Mouse (Mus musculus) neural tube, embryonic 14.5 days (tissue): ENCODE results near the gene Umodl1. TPM values are rescaled to one million over a fixed set of nuclear protein-coding genes. Genes with fewer than 3 reads are reported as not detected.
A peak's percentile ranks its signal among the peaks of the same experiment; 100 is the strongest.

Experiments
- ATAC-seq: fragments of 200-750 bp; cut with Nextera tagmentation; 2 replicates; pipeline ENCODE4 v1.8.0; 2017; ENCODE audit warnings: low read depth, mild to moderate bottlenecking, moderate TSS enrichment, moderate library complexity
- H3K27ac ChIP-seq: fragments of 300-500 bp; sonication (generic); 2 replicates; pipeline ENCODE4 v1.5.1; 2014; ENCODE audit warnings: low read depth, mild to moderate bottlenecking, control low read depth, low read length, moderate library complexity, mixed read lengths
- H3K27me3 ChIP-seq: fragments of 300-500 bp; sonication (generic); 2 replicates; pipeline ENCODE4 v1.6.1; 2014; ENCODE audit warnings: low read length; ENCODE audit not compliant: control insufficient read depth, insufficient read depth
- H3K36me3 ChIP-seq: fragments of 300-500 bp; sonication (generic); 2 replicates; pipeline ENCODE4 v1.6.1; 2014; ENCODE audit warnings: low read length, mixed read lengths; ENCODE audit not compliant: control insufficient read depth, insufficient read depth
- H3K4me1 ChIP-seq: fragments of 300-500 bp; sonication (generic); 2 replicates; pipeline ENCODE4 v1.6.1; 2014; ENCODE audit warnings: low read length; ENCODE audit not compliant: control insufficient read depth, insufficient read depth
- H3K4me2 ChIP-seq: fragments of 300-500 bp; sonication (generic); 2 replicates; pipeline ENCODE4 v1.6.1; 2014; ENCODE audit warnings: mild to moderate bottlenecking, low read depth, low read length, control low read depth
- H3K4me3 ChIP-seq: fragments of 300-500 bp; sonication (generic); 2 replicates; pipeline ENCODE4 v1.5.1; 2014; ENCODE audit warnings: low read depth, low read length, control low read depth, mixed read lengths
- H3K9ac ChIP-seq: fragments of 300-500 bp; sonication (generic); replicated peaks from 2 replicates; pipeline ENCODE4 v1.6.1; 2014; ENCODE audit warnings: low read depth, mild to moderate bottlenecking, control low read depth, low read length, mixed read lengths
- H3K9me3 ChIP-seq: fragments of 300-500 bp; sonication (generic); 2 replicates; pipeline ENCODE4 v1.6.1; 2016; ENCODE audit warnings: low read length; ENCODE audit not compliant: control insufficient read depth
- WGBS: fragments of 180-500 bp; shearing (Covaris S2); extraction: QIAGEN DNeasy Blood & Tissue Kit; methylation state at CpG from one replicate; pipeline ENCODE4 v1.1.7; 2014; 5-methylcytosine and 5-hydroxymethylcytosine counted together
- polyA plus RNA-seq: library from polyadenylated mRNA; unstranded; fragments of >200 nt; fragmentation: Nextera tagmentation; extraction: Ambion mirVana; gene quantifications from 2 replicates; pipeline ENCODE4 v1.2.1, GENCODE M21; 2014

Gene Umodl1
- polyA plus RNA-seq, 1 experiment from 2014 or later: not detected

GRCm38 (mm10) chr17:31038381-31038780 lies 83.9 kb downstream of the Umodl1 start:
- Histone ChIP-seq H3K4me2 (no peak overlapping the region), H3K4me1 (no peaks in the 10 kb centered on the region; the same call in 1 of the 2 replicates), H3K36me3 (no peaks in the 10 kb centered on the region), H3K27ac (no peak overlapping the region), H3K4me3 (no peak overlapping the region), H3K27me3 (no peaks in the 10 kb centered on the region), H3K9me3 (no peaks in the 10 kb centered on the region), H3K9ac (no peak overlapping the region)
- 86% methylated on average over 4 of the region's 4 CpGs for WGBS
- no peak for ATAC-seq

GRCm38 (mm10) chr17:31039626-31040025 lies 85.2 kb downstream of the Umodl1 start:
- Histone ChIP-seq H3K4me2 (no peak overlapping the region), H3K36me3 (no peaks in the 10 kb centered on the region), H3K27ac (no peak overlapping the region), H3K27me3 (no peaks in the 10 kb centered on the region), H3K4me1 (no peaks in the 10 kb centered on the region), H3K9ac (no peak overlapping the region), H3K9me3 (no peaks in the 10 kb centered on the region), H3K4me3 (no peak overlapping the region)
- WGBS: 65% methylated on average over 7 of the region's 7 CpGs
- no peak for ATAC-seq

GRCm38 (mm10) chr17:31040421-31040820 lies 86.0 kb downstream of the Umodl1 start:
- no peak overlapping the region for H3K27ac ChIP-seq
- H3K36me3 ChIP-seq: no peaks in the 10 kb centered on the region
- no peaks in the 10 kb centered on the region for H3K27me3 ChIP-seq
- ATAC-seq: no peak
- H3K9me3 ChIP-seq: no peaks in the 10 kb centered on the region
- H3K4me3 ChIP-seq: no peak overlapping the region
- no peaks in the 10 kb centered on the region for H3K4me1 ChIP-seq
- H3K9ac ChIP-seq: no peak overlapping the region
- H3K4me2 ChIP-seq: no peak overlapping the region
- WGBS: 84% methylated on average over 7 of the region's 7 CpGs

- H3K4me2 ChIP-seq: no peak overlapping the region
- ATAC-seq: no peak
- no peaks in the 10 kb centered on the region for H3K27me3 ChIP-seq
- no peak overlapping the region for H3K27ac ChIP-seq
- H3K9ac ChIP-seq: no peak overlapping the region
- no peak overlapping the region for H3K4me3 ChIP-seq
- H3K9me3 ChIP-seq: no peaks in the 10 kb centered on the region
- H3K4me1 ChIP-seq: no peaks in the 10 kb centered on the region
- WGBS: 32% methylated on average over 2 of the region's 2 CpGs
- no peaks in the 10 kb centered on the region for H3K36me3 ChIP-seq
These were observed 88.3 kb downstream of the Umodl1 start for GRCm38 (mm10) chr17:31042751-31043150.

GRCm38 (mm10) chr17:31057151-31057890 lies 102.9 kb downstream of the Umodl1 start, which contains the start of gene Abcg1:
Gene Abcg1 (plus strand): TSS chr17:31057675.
- under 1% methylated on average over 49 of the region's 49 CpGs for WGBS
- Histone ChIP-seq H3K4me2 (peak within 1 kb of the TSS; percentile 89), H3K9me3 (peaks cover 4% of the 10 kb centered on the region), H3K4me1 (peaks cover 9% of the 10 kb centered on the region; the same call in 1 of the 2 replicates), H3K4me3 (peak within 1 kb of the TSS; percentile 69), H3K27ac (peak within 1 kb of the TSS; percentile 78), H3K9ac (peak within 1 kb of the TSS; percentile 68), H3K36me3 (no peaks in the 10 kb centered on the region), H3K27me3 (peaks cover 3% of the 10 kb centered on the region; the same call in 1 of the 2 replicates)
- ATAC-seq: peak; percentile 92

GRCm38 (mm10) chr17:31057891-31058744 lies 103.7 kb downstream of the Umodl1 start:
- Histone ChIP-seq H3K27me3 (peaks cover 3% of the 10 kb centered on the region; the same call in 1 of the 2 replicates), H3K4me1 (peaks cover 9% of the 10 kb centered on the region; the same call in 1 of the 2 replicates), H3K4me2 (peak overlapping the region; percentile 89), H3K4me3 (peak overlapping the region; percentile 69), H3K9me3 (peaks cover 4% of the 10 kb centered on the region), H3K27ac (peak overlapping the region; percentile 78), H3K9ac (peak overlapping the region; percentile 68), H3K36me3 (no peaks in the 10 kb centered on the region)
- WGBS: 1% methylated on average over 28 of the region's 31 CpGs
- ATAC-seq: peak; percentile 62

GRCm38 (mm10) chr17:31058745-31059085 lies 104.3 kb downstream of the Umodl1 start:
- H3K27me3 ChIP-seq: peaks cover 3% of the 10 kb centered on the region; the same call in 1 of the 2 replicates
- no peaks in the 10 kb centered on the region for H3K36me3 ChIP-seq
- H3K4me2 ChIP-seq: peak overlapping the region; percentile 89
- H3K4me3 ChIP-seq: peak overlapping the region; percentile 69
- WGBS: 2% methylated on average over 13 of the region's 13 CpGs
- no peaks in the 10 kb centered on the region for H3K9me3 ChIP-seq
- peaks cover 9% of the 10 kb centered on the region; the same call in 1 of the 2 replicates for H3K4me1 ChIP-seq
- peak overlapping the region; percentile 68 for H3K9ac ChIP-seq
- H3K27ac ChIP-seq: peak overlapping the region; percentile 78
- peak; percentile 39; the same call in 1 of the 2 replicates for ATAC-seq

GRCm38 (mm10) chr17:31060196-31060587 lies 105.8 kb downstream of the Umodl1 start:
- Histone ChIP-seq H3K36me3 (0 out of 2 replicates have a peak, but pooled peaks cover 3% of the 10 kb centered on the region), H3K27me3 (peaks cover 3% of the 10 kb centered on the region; the same call in 1 of the 2 replicates), H3K9me3 (no peaks in the 10 kb centered on the region), H3K4me3 (no peak overlapping the region), H3K27ac (no peak overlapping the region), H3K4me2 (no peak overlapping the region), H3K4me1 (peaks cover 9% of the 10 kb centered on the region; the same call in 1 of the 2 replicates), H3K9ac (no peak overlapping the region)
- ATAC-seq: no peak
- WGBS: 74% methylated on average over 4 of the region's 4 CpGs
